Mouse (Mus musculus): ENCODE measurements around the gene Pramel6.
"Not testable (repeated sequence)": the region's sequence is repeated elsewhere in the genome, so short reads cannot be mapped to it uniquely, and the experiment has no call there.

Pramel6 gene

GRCm38 (mm10) chr2:87506265-87506664 lies at the start of gene Pramel6:
Gene Pramel6, plus strand, starts transcription at chr2:87506565.
- no peak for DNase-seq (ENCODE audit: inconsistent age in 2 of 2, low spot score in 1 of 2)

- DNase-seq (ENCODE audit: inconsistent age in 2 of 2, low spot score in 1 of 2): no peak
Measured at GRCm38 (mm10) chr2:87461769-87462168, 44.6 kb upstream of the Pramel6 start.

GRCm38 (mm10) chr2:87480207-87480606 lies 26.2 kb upstream of the Pramel6 start:
- DNase-seq (ENCODE audit: inconsistent age in 2 of 2, low spot score in 1 of 2): no peak

GRCm38 (mm10) chr2:87481158-87481557 lies 25.2 kb upstream of the Pramel6 start:
- DNase-seq (ENCODE audit: inconsistent age in 2 of 2, low spot score in 1 of 2): no peak

- no peak for DNase-seq (ENCODE audit: inconsistent age in 2 of 2, low spot score in 1 of 2)
Measured at GRCm38 (mm10) chr2:87482276-87482675, 24.1 kb upstream of the Pramel6 start.

- not testable (repeated sequence) for DNase-seq (ENCODE audit: inconsistent age in 2 of 2, low spot score in 1 of 2)
Measured at GRCm38 (mm10) chr2:87496993-87497392, 9.4 kb upstream of the Pramel6 start, which contains the start of gene Pramel7. Gene Pramel7, minus strand, starts transcription at chr2:87497093.

- DNase-seq (ENCODE audit: inconsistent age in 2 of 2, low spot score in 1 of 2): no peak
Measured at GRCm38 (mm10) chr2:87515046-87515445, 8.7 kb downstream of the Pramel6 start.

GRCm38 (mm10) chr2:87515457-87516060 lies 9.2 kb downstream of the Pramel6 start:
- no peak for DNase-seq (ENCODE audit: inconsistent age in 2 of 2, low spot score in 1 of 2)

GRCm38 (mm10) chr2:87516581-87516980 lies 10.2 kb downstream of the Pramel6 start:
- DNase-seq (ENCODE audit: inconsistent age in 2 of 2, low spot score in 1 of 2): no peak

- no peak for DNase-seq (ENCODE audit: inconsistent age in 2 of 2, low spot score in 1 of 2)
Measured at GRCm38 (mm10) chr2:87520651-87521050, 14.3 kb downstream of the Pramel6 start.

GRCm38 (mm10) chr2:87525899-87526616 lies 19.7 kb downstream of the Pramel6 start:
- not testable (repeated sequence) for DNase-seq (ENCODE audit: inconsistent age in 2 of 2, low spot score in 1 of 2)

- DNase-seq (ENCODE audit: inconsistent age in 2 of 2, low spot score in 1 of 2): no peak
Measured at GRCm38 (mm10) chr2:87531496-87531895, 25.1 kb downstream of the Pramel6 start, which contains the start of gene Olfr153. Gene Olfr153, plus strand, starts transcription at chr2:87531796.

GRCm38 (mm10) chr2:87534826-87535225 lies 28.5 kb downstream of the Pramel6 start:
- no peak for DNase-seq (ENCODE audit: inconsistent age in 2 of 2, low spot score in 1 of 2)

GRCm38 (mm10) chr2:87545442-87545841 lies 39.1 kb downstream of the Pramel6 start, which contains the start of gene Olfr1128:
Gene Olfr1128, minus strand, starts transcription at chr2:87545542.
- no peak for DNase-seq (ENCODE audit: inconsistent age in 2 of 2, low spot score in 1 of 2)

Data from adrenal gland, adult (tissue).